Mouse (Mus musculus) urinary bladder, adult 18-20 months (tissue): ENCODE data around the gene Ddit4.
A peak's percentile ranks its signal among the peaks of the same experiment; 100 is the strongest.

Experiments
- DNase-seq, 2 experiments: peaks; one replicate each; pipeline ENCODE4 v3.0.0; 2022; ENCODE audit warnings: low spot score in 2 of 2, mixed read lengths in 2 of 2

The Ddit4 gene

GRCm38 (mm10) chr10:59918111-59918510, 33.5 kb downstream of the Ddit4 start:
- DNase-seq: no peak

GRCm38 (mm10) chr10:59916649-59917048, 35.0 kb downstream of the Ddit4 start:
- DNase-seq: no peak

GRCm38 (mm10) chr10:59916159-59916558, 35.5 kb downstream of the Ddit4 start:
- peak in 1 of 2 experiments; percentile 82 for DNase-seq

GRCm38 (mm10) chr10:59915196-59915962, 36.3 kb downstream of the Ddit4 start:
- no peak for DNase-seq

- DNase-seq: no peak
These were observed 40.0 kb downstream of the Ddit4 start for GRCm38 (mm10) chr10:59911561-59912198.

- DNase-seq: no peak
These were observed 40.5 kb downstream of the Ddit4 start for GRCm38 (mm10) chr10:59911091-59911490.

GRCm38 (mm10) chr10:59909357-59909847, 42.2 kb downstream of the Ddit4 start:
- peak in 1 of 2 experiments; percentile 38 for DNase-seq

- no peak for DNase-seq
These were observed 42.8 kb downstream of the Ddit4 start for GRCm38 (mm10) chr10:59908776-59909315.

GRCm38 (mm10) chr10:59907695-59908299, 43.8 kb downstream of the Ddit4 start:
- no peak for DNase-seq

GRCm38 (mm10) chr10:59907080-59907609, 44.5 kb downstream of the Ddit4 start:
- peak in 1 of 2 experiments; percentile 53 for DNase-seq

- DNase-seq: no peak
These were observed 48.5 kb downstream of the Ddit4 start for GRCm38 (mm10) chr10:59903170-59903569.

GRCm38 (mm10) chr10:59902606-59902990, 49.0 kb downstream of the Ddit4 start:
- DNase-seq: no peak

- DNase-seq: no peak
These were observed 49.5 kb downstream of the Ddit4 start for GRCm38 (mm10) chr10:59901986-59902605.

- no peak for DNase-seq
These were observed 50.2 kb downstream of the Ddit4 start for GRCm38 (mm10) chr10:59901463-59901862.

GRCm38 (mm10) chr10:59900939-59901338, 50.7 kb downstream of the Ddit4 start:
- no peak for DNase-seq

- DNase-seq: no peak
These were observed 51.5 kb downstream of the Ddit4 start for GRCm38 (mm10) chr10:59900174-59900435.
